Mouse (Mus musculus) urinary bladder, postnatal 4 days (tissue): Measurements from ENCODE around the gene Rps8.

Source experiments
- DNase-seq, 2 experiments: peaks; one replicate each; pipeline ENCODE4 v3.0.0; 2021 to 2022; ENCODE audit warnings: low spot score in 2 of 2

The Rps8 gene

GRCm38 (mm10) chr4:117125348-117125909, 30.6 kb downstream of the Rps8 start, which contains the start of gene Btbd19:
Gene Btbd19 (minus strand): TSS chr4:117125725.
- DNase-seq = peak; percentile 86

GRCm38 (mm10) chr4:117124518-117125347, 31.3 kb downstream of the Rps8 start:
- no peak for DNase-seq

GRCm38 (mm10) chr4:117124218-117124517, 31.9 kb downstream of the Rps8 start:
- DNase-seq = no peak

GRCm38 (mm10) chr4:117123546-117124217, 32.4 kb downstream of the Rps8 start:
- DNase-seq = no peak

- DNase-seq = no peak
Measured at GRCm38 (mm10) chr4:117122209-117122608, 33.8 kb downstream of the Rps8 start.

GRCm38 (mm10) chr4:117120445-117121414, 35.3 kb downstream of the Rps8 start:
- DNase-seq = peak; percentile 91 to 94

GRCm38 (mm10) chr4:117120052-117120444, 36.0 kb downstream of the Rps8 start:
- DNase-seq = no peak

- DNase-seq = no peak
Measured at GRCm38 (mm10) chr4:117119636-117120035, 36.4 kb downstream of the Rps8 start.

GRCm38 (mm10) chr4:117117931-117118330, 38.1 kb downstream of the Rps8 start:
- DNase-seq = no peak

GRCm38 (mm10) chr4:117115592-117115991, 40.5 kb downstream of the Rps8 start:
- no peak for DNase-seq

- no peak for DNase-seq
Measured at GRCm38 (mm10) chr4:117113237-117113636, 42.8 kb downstream of the Rps8 start.

GRCm38 (mm10) chr4:117110985-117111384, 45.1 kb downstream of the Rps8 start:
- DNase-seq = no peak

- DNase-seq = no peak
Measured at GRCm38 (mm10) chr4:117110249-117110648, 45.8 kb downstream of the Rps8 start.

GRCm38 (mm10) chr4:117109330-117109729, 46.7 kb downstream of the Rps8 start:
- no peak for DNase-seq

GRCm38 (mm10) chr4:117108524-117108849, 47.6 kb downstream of the Rps8 start:
- DNase-seq = no peak

GRCm38 (mm10) chr4:117107813-117108523, 48.1 kb downstream of the Rps8 start:
- DNase-seq = no peak

GRCm38 (mm10) chr4:117105127-117105526, 50.9 kb downstream of the Rps8 start:
- no peak for DNase-seq

- DNase-seq = no peak
Measured at GRCm38 (mm10) chr4:117104672-117105071, 51.4 kb downstream of the Rps8 start.
